Mouse (Mus musculus) adrenal gland, adult 8-10 months (tissue): Measurements from ENCODE around the gene Fgf12. TPM values are rescaled to one million over a fixed set of nuclear protein-coding genes. Genes with fewer than 3 reads are reported as not detected.

ENCODE experiments used
- DNase-seq: peaks from one replicate; pipeline ENCODE4 v3.0.0; 2022
- total RNA-seq, 4 experiments: library from RNA; stranded (reverse); gene quantifications; 2 replicates each; pipeline ENCODE4 v1.2.4; 2022

Gene Fgf12
- total RNA-seq, 4 experiments from 2014 or later, result 1.8 to 4.0 (median 3.6) TPM

DNA sequence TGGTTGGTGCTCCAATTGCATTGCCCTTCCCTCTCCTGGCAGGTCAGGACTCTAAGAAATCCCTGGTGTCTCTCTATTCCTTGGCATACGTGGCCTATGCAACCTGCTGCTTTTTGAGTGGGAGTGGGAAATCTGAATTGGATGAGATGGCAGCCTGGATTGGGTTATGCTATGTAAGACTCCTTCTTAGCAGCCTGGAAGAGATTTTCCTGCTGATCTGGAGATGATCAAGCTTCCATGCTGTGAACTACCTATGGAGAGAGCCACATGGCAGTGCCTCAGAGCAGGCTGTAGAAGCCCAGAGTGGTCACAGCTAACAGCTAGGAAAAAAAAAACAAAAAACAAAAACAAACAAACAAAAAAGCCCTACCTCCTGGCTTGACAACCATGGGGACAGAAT lies 277.3 kb downstream of the Fgf12 start:
- DNase-seq, result no peak

DNA sequence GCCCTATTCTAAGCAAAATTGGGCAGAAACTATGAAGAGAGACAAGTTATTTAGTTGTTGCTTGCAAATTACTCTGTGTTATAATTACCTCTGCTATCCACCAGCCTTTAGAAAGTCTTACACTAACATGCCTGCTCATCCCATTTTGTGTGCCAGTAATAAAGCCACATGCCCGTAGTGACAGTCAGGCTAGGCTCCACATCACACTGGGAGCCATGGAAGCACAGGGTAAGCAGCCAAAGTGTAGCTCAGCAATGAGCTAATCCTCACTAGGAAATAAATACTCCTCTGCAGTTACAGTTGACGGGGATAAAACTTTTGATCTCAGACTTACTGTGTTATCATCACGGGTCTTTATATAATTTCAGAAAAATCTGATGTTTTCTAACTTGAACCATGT lies 298.0 kb downstream of the Fgf12 start:
- no peak for DNase-seq

GRCm38 (mm10) chr16:28447114-28447455 lies 305.8 kb downstream of the Fgf12 start:
- no peak for DNase-seq

DNA sequence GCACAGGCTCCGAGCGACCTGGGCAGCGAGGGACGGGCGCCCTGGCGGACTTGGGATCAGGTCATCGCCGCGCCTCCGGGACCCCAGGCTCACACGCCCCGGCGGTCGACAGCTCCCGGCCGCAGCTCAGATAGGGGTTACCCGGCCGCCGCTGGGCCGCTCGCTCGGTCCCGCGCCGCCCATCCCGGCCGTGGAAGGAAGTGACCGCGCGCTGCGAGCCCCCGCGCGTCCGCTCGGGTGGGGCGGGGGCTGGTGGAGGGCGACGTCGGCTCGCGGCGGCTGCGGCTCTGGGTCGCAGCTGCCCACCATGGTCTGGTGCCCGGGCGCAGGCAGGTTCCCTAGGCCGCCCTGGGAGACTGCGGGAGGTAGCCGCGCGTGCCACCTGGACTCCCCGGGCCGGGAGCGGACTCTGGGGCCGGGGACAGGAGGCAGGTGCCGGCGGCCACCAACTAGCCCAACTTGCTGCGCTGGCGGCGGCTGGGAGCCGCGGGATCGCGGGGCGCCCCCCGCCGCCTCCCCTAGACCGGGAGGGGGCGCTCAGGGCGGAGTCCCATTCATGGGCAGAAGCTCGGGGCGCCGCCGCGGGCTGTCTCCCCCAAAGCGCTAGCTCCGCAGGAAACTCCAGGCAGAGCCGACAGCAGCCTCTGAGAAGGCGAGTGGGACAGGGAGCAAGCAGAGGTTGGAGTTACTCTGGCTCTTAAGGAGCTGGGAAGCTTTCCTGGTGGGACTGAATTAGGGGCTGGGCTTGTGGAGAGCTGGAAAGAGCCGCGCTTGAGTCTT lies 306.3 kb downstream of the Fgf12 start:
- no peak for DNase-seq

- DNase-seq, result no peak
These were observed 307.0 kb downstream of the Fgf12 start for GRCm38 (mm10) chr16:28445800-28446333.

DNA sequence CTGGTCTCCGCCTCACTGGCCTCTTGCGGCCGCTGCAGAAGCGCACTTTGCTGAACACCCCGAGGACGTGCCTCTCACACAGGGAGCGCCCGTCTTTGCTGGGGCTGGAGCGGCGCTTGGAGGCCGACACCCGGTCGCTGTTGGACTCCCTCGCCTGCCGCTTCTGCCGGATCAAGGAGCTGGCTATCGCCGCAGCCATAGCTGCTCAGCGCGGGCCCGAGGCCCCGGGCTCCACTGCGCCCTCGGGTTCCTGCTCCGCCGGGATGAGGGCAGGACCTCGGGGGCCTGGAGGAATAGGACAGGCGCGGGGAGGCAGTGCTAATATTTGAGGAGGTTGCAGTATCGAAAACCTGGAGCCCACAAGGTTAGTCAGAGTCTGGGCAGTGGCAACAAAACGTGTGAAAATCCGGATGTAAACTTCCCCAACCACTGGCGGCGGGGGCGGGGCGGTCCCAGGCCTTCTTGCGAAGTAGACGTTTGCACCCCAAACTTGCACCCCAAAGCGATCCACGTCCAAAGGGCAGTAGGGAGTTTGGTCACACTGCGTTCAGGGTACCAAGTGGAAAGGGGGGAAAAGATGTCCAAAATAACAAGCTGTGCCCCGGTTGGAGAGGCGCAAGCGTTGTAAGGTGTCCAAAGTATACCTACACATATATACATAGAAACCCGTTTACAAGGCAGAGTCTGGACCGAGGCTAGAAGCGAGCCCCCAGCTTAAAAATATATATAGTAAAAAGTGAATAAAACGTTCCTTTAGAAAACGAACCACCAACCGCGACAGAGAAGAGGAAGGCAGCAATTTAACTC lies 307.7 kb downstream of the Fgf12 start:
- DNase-seq, result no peak

DNA sequence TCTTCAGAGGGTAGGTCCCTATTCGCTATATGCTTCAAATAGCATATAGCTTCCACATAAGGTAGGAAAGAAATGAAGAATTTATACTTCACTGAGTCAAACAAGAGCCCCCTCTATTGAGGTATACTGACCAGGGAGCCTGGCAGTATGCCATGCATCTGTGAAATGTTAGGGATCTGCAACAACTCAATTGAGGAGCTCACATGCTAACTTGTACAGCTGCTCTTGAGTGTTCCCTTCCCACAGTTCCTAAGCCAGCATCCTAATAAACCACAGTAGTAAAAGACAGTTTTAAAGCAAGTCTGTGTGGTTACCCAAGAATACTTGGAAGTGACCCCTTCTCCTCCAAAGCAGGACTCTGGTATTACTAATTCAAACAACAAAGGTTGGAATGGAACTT lies 331.3 kb downstream of the Fgf12 start:
- no peak for DNase-seq

GRCm38 (mm10) chr16:28419693-28420299 lies 333.1 kb downstream of the Fgf12 start:
- DNase-seq, result peak; percentile 8

DNA sequence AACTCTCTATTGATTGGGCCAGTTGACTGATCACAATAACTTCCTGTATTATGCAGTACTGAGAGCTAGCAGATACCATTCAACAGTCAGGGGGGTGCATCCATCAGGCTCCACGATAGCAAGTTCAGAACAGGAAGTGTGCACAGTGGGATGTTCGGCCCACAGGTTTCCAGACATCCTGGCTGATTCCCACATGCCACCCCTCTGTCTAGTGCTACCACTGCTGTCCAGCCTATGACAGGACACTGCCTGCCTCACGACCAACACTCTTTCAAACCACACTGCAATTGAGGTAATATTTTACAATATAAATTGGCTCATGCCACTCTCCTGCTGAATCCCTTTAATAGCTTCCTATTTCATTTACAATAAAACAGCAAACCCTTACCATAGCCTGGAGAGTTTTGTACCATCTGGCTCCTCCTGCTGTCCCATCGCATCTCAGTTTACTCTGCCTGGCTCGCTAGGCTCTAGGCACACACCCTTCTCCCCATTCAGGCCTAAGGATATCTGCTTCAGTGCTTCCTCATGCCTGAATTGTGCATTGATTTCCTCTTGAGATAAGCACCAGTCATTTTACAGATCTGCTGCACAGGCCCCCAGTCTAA lies 341.6 kb downstream of the Fgf12 start:
- no peak for DNase-seq

DNA sequence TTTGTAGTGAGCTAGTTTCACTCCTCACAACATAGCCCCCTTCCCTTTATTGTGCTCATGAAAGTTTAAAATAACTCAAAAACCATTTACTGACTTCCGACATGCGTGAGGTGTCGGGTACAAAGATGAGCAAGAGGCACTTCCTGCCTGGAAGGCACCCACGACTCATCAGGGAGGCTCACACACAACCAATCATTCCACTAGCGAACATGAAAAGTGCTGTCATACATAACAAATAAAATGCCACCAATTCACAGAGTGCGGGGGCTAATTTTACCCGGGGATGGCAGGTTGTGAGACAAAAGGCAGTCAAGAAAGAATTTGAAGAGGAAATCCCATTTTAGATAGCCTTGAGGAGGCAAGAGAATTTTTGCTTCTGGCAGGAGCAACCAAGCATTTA lies 344.6 kb downstream of the Fgf12 start:
- no peak for DNase-seq

DNA sequence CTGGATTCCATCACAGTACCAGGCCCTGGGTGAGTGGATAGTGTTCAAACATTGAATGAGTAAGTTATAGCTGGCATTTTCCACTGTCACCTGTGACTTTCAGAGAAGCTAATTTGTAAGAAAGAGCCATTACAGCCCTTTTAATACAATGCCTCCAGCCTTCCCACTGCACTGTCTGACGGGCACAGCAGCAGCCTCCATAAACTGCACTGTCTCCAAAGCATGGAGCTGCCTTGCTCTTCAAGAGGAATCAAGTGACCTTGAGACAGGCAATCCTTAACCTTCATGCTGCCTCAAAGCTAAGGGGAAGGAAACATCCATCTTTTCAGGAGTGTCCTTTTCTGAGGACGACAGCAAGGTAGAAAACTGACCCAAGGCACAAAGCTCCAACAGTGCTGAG lies 345.0 kb downstream of the Fgf12 start:
- no peak for DNase-seq

- no peak for DNase-seq
These were observed 348.7 kb downstream of the Fgf12 start for GRCm38 (mm10) chr16:28404156-28404555.

DNA sequence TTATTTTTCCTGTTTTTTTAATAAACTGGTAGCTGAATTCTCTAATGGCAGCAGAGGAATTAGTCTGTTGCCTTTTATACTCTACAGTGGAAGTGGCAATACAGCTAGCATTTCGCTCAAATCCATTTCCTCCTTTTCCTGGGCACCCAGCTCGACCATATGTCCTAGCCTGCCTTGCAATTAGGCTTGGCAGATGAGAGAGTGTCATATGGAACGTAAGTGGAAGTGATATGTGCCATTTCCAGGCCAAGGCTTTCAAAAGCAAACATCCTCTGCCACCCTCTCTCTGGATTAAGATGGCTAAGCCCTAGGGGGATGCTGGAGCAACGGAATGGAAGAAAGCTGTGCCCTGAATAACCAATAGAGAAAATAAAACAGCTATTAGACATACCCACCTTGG lies 350.2 kb downstream of the Fgf12 start:
- no peak for DNase-seq

DNA sequence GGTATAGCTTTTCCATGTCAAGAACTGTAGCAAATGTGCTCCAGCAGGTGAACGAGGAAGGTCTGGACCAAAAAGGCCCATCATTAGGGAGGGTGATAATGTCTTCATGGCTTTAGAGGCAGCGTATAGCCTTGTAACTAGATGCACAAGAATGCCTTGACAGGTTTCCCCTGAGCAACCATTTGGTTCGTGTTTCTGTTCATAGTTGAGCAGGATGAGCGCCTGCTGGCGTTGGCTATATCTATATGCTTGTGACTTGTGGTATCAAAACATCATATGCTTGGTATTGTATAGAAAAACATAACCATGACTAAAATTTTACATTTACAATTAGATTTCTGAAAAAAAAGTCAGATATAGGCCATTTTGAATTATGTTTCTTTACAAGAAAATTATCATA lies 361.6 kb downstream of the Fgf12 start:
- no peak for DNase-seq

DNA sequence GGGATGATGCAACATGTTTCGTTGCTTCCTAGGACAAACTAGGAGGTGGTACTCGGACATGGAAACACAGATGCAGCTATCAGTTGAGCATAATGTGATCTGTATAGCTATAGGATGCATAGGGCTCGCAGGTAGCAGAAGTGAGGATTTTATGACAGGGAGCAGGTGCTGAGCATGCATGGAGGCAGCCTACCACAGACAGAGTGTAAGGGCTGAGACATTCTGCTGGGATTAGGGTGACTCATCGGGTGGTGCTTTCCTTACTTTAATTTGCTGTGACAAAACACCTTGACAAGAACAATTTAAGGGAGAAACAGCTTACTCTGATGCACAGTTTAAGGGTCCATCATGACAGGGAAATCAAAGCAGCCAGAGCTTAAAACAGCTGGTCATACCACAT lies 363.8 kb downstream of the Fgf12 start:
- no peak for DNase-seq

DNA sequence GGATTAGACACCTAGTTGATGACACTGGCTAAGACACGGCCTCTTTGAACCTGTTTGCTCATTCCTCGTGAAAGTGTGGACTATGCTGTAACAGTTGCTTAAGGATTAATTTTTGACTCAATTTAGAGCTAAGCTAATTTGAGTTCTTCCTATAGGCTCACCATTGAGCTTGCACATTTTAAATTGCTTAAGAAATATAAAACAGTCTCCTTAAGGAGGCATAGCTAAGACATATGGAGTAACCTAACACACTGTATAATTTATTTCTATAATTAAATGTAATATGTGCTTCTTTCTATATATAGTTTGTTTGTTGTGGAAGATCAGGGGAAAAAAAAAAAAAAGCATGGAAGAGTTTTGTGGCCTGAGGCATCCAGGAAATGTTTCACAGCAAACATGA lies 378.1 kb downstream of the Fgf12 start:
- DNase-seq, result no peak

DNA sequence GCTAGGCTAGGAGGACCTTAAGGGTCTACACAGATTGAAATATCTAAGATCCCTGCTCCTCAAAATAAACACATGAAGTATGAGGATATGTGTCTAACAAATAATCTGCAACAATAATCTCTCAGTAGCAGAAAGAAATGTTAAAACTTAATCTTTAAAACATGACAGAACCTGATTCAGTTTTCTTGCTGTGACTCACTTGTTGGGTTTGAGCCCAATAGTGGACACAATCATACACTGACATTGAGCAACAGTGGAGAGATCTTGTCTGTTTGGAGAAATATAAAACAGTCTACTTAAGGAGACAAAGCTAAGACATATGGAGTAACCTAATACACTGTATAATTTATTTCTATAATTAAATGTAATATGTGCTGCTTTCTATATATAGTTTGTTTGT lies 379.6 kb downstream of the Fgf12 start:
- DNase-seq, result peak; percentile 19

GRCm38 (mm10) chr16:28350624-28351023 lies 402.2 kb downstream of the Fgf12 start:
- no peak for DNase-seq

- DNase-seq, result no peak
These were observed 407.5 kb downstream of the Fgf12 start for GRCm38 (mm10) chr16:28345323-28345722.

- no peak for DNase-seq
These were observed 414.9 kb downstream of the Fgf12 start for GRCm38 (mm10) chr16:28337930-28338329.

- no peak for DNase-seq
These were observed 416.2 kb downstream of the Fgf12 start for GRCm38 (mm10) chr16:28336700-28337099.

- no peak for DNase-seq
These were observed 417.8 kb downstream of the Fgf12 start for GRCm38 (mm10) chr16:28335025-28335424.

GRCm38 (mm10) chr16:28323576-28323975 lies 429.3 kb downstream of the Fgf12 start:
- no peak for DNase-seq
